Comparison of ENCODE assay signal across 15 mouse cellular contexts in the genomic region with DNA sequence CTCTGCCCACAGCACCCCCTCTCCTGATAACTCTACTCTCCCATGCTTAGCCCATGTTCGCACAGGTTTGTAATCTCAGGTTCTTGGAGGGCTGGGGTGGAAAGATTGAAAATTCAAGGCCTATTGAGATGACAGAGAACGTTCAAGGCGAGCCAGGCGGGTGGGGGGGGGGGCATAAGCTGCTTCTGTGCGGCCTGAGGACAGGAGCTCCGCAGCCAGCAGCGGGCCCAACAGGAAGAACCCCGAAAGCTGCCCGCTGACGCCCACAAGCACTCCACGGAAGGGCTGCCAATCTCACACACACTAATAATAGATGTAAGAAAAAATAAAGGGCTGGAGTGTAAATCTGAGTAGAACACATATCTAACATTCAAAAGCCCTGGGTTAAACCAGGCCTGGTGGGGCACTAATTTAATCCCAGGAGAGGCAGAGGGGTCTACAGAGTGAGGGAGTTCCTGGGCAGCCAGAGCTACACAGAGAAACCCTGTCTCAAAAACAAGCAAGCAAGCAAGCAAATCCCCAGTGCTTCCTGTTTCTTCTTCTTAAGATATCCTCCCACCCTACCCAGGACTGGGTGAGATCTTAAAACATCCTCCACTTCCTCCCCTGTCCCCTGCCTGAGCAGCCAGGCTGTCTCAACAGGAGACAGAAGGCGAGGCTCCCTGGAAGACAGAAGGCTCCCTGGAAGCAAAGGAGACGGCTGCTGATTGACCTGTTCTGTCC. TPM values are rescaled to one million over a fixed set of nuclear protein-coding genes. Genes with fewer than 3 reads are reported as not detected.
A peak's percentile ranks its signal among the peaks of the same experiment; 100 is the strongest.
DNase-seq lines count a peak whose midpoint lies in the region; ATAC-seq and TF ChIP-seq lines count a peak whose summit lies in the region.
"Had no signal": no experiment of that assay in that cellular context is flagged by ENCODE, and none has a peak within 500 bp of the region (broad histone marks: within the 10 kb centered on the region; RNA-seq: fewer than 3 reads in every experiment).

No protein-coding gene starts in this region.

- no peak for TF ChIP-seq CTCF in kidney, postnatal 0 days (IDR thresholded peaks at IDR 0.05; ENCODE audit: low read depth)
- no peak for TF ChIP-seq CTCF in bone marrow, adult 2 months (IDR thresholded peaks at IDR 0.05; ENCODE audit: control insufficient read depth, insufficient read depth, low read length)

- no peak overlapping the region for H3K4me3 ChIP-seq in kidney, postnatal 0 days (replicated peaks; ENCODE audit: low read depth, low read length)
- no peak overlapping the region for H3K4me3 ChIP-seq in bone marrow, adult 2 months (replicated peaks; ENCODE audit: control insufficient read depth, low read depth, low read length)
- H3K4me3 ChIP-seq in macrophage (ENCODE audit: inconsistent target) = no peak overlapping the region
- H3K4me3 ChIP-seq: heart, embryonic 10.5 days; limb, embryonic 12.5 days; myocyte had no signal

- no peak for ATAC-seq in kidney, postnatal 0 days (replicated peaks; ENCODE audit: low FRiP score, low read depth)
- peak; percentile 59 for ATAC-seq in CD4-positive, CD25-positive, alpha-beta regulatory T cell, adult 4 months

- peaks cover 22% of the 10 kb centered on the region for H3K79me2 ChIP-seq in macrophage (ENCODE audit: inconsistent target)

- peaks cover 6% of the 10 kb centered on the region; the same call in 1 of the 2 replicates for H3K36me3 ChIP-seq in kidney, postnatal 0 days (ENCODE audit: insufficient read depth, low read length)
- no peaks in the 10 kb centered on the region for H3K36me3 ChIP-seq in macrophage (ENCODE audit: inconsistent target)

- no peak overlapping the region for H3K4me2 ChIP-seq in kidney, postnatal 0 days (ENCODE audit: low read length)
- H3K4me2 ChIP-seq: limb, embryonic 12.5 days had no signal

- no peaks in the 10 kb centered on the region for H3K27me3 ChIP-seq in kidney, postnatal 0 days (ENCODE audit: insufficient read depth, low read length)

- no peaks in the 10 kb centered on the region for H3K9me3 ChIP-seq in kidney, postnatal 0 days (replicated peaks; ENCODE audit: low read length)
- H3K9me3 ChIP-seq: heart, embryonic 10.5 days; limb, embryonic 12.5 days had no signal

- TF ChIP-seq POLR2A in bone marrow, adult 2 months (IDR thresholded peaks at IDR 0.05; ENCODE audit: borderline replicate concordance, control insufficient read depth, low read depth, low read length) = no peak

- 63% methylated on average over 13 of the region's 13 CpGs for WGBS in kidney, postnatal 0 days
- whole genome bisulfite sequencing in bone marrow, adult 2 months = 7% methylated on average over 13 of the region's 13 CpGs
- WGBS in macrophage (ENCODE audit: missing documents) = 15% methylated on average over 8 of the region's 13 CpGs

- peaks cover 9% of the 10 kb centered on the region for H3K4me1 ChIP-seq in kidney, postnatal 0 days (replicated peaks; ENCODE audit: insufficient read depth, low read length)
- H3K4me1 ChIP-seq in bone marrow, adult 2 months (ENCODE audit: control insufficient read depth, insufficient read depth, low read length) = peaks cover 8% of the 10 kb centered on the region

- H3K27ac ChIP-seq in kidney, postnatal 0 days = no peak overlapping the region
- H3K27ac ChIP-seq in bone marrow, adult 2 months (ENCODE audit: control insufficient read depth, insufficient read depth, low read depth, low read length, poor library complexity) = peak overlapping the region; percentile 55
- peak overlapping the region; percentile 56 for H3K27ac ChIP-seq in macrophage
- H3K27ac ChIP-seq: heart, embryonic 10.5 days; limb, embryonic 12.5 days had no signal

- peak; percentile 11 for DNase-seq in kidney, postnatal 0 days (ENCODE audit: low spot score)
- DNase-seq in kidney, adult 11 months = no peak
- DNase-seq in testis, postnatal 10 days (ENCODE audit: low spot score) = no peak
- no peak for DNase-seq in right cerebral cortex, adult 2 months (ENCODE audit: low spot score in 2 of 2)
- no peak for DNase-seq in cerebellum, adult 9-11 months
- DNase-seq: adrenal gland, postnatal 36 days; kidney, postnatal 14 days; right cerebral cortex, postnatal 4 days had no signal

- H3K9ac ChIP-seq in kidney, postnatal 0 days (ENCODE audit: low read depth, low read length) = no peak overlapping the region
- H3K9ac ChIP-seq: limb, embryonic 12.5 days had no signal

RNA-seq across cellular contexts. Expression of a gene that starts 2.3 kb away (rescaled TPM):
- polyA plus RNA-seq in kidney, postnatal 0 days (2015; fragmentation: Nextera tagmentation; extraction: Ambion mirVana) = 22.8 and 25.7 TPM in 2 replicates
- 10 to 100 TPM; 63.6 to 83.6 TPM for polyA plus RNA-seq in CD4-positive, CD25-positive, alpha-beta regulatory T cell, adult 4 months (2017; shearing (Covaris generic))
- polyA plus RNA-seq in bone marrow, adult 2 months (2011; ENCODE audit: insufficient read depth, insufficient read length, low replicate concordance, missing spikeins) = 24.2 and 39.8 TPM in 2 replicates
- 10 to 100 TPM; 15.7 to 94.0 (median 36.0) TPM for total RNA-seq in macrophage (2018; cell fraction: chromatin; rRNA removed)
- 10 to 100 TPM; 11.6 to 24.5 (median 21.0) TPM for total RNA-seq in macrophage (2018; cell fraction: cytosol; rRNA removed)
- 10 to 100 TPM; 15.3 to 66.7 (median 30.6) TPM for total RNA-seq in macrophage (2018; cell fraction: nucleus; rRNA removed)
- polyA plus RNA-seq in macrophage (2018) = 16.0 to 22.9 TPM (median 16.7 TPM) in 3 replicates

RNA-seq across cellular contexts. Expression of a gene that starts 10.3 kb away (rescaled TPM):
- polyA plus RNA-seq in kidney, postnatal 0 days (2015; fragmentation: Nextera tagmentation; extraction: Ambion mirVana) = 6.5 and 6.7 TPM in 2 replicates
- 10 to 100 TPM; 35.0 to 46.5 TPM for polyA plus RNA-seq in CD4-positive, CD25-positive, alpha-beta regulatory T cell, adult 4 months (2017; shearing (Covaris generic))
- polyA plus RNA-seq in bone marrow, adult 2 months (2011; ENCODE audit: insufficient read depth, insufficient read length, low replicate concordance, missing spikeins) = 10.3 and 25.4 TPM in 2 replicates
- 100 to 1,000 TPM in 2 of 26 experiments, 10 to 100 TPM in 8, 1 to 10 TPM in 8, under 1 TPM in 7, not detected in 1; 0.30 to 176 (median 4.0) TPM for total RNA-seq in macrophage (2018; cell fraction: chromatin; rRNA removed)
- 10 to 100 TPM in 4 of 26 experiments, 1 to 10 TPM in 4, under 1 TPM in 14, not detected in 4; 0.07 to 29.5 (median 0.49) TPM for total RNA-seq in macrophage (2018; cell fraction: cytosol; rRNA removed)
- total RNA-seq in macrophage (2018; cell fraction: nucleus; rRNA removed) = 100 to 1,000 TPM in 3 of 26 experiments, 10 to 100 TPM in 6, 1 to 10 TPM in 12, under 1 TPM in 4, not detected in 1; 0.50 to 126 (median 5.6) TPM
- polyA plus RNA-seq in macrophage (2018) = 0.10 to 0.21 TPM (median 0.17 TPM) in 3 replicates

RNA-seq across cellular contexts. Expression of a gene that starts 10.4 kb away (rescaled TPM):
- polyA plus RNA-seq in kidney, postnatal 0 days (2015; fragmentation: Nextera tagmentation; extraction: Ambion mirVana) = not detected in 2 replicates
- polyA plus RNA-seq in CD4-positive, CD25-positive, alpha-beta regulatory T cell, adult 4 months (2017; shearing (Covaris generic)) = not detected
- polyA plus RNA-seq in bone marrow, adult 2 months (2011; ENCODE audit: insufficient read depth, insufficient read length, low replicate concordance, missing spikeins) = not detected in 2 replicates
- total RNA-seq in macrophage (2018; cell fraction: chromatin; rRNA removed) = not detected
- total RNA-seq in macrophage (2018; cell fraction: cytosol; rRNA removed) = under 1 TPM in 1 of 26 experiments, not detected in 25; 0.74 TPM
- not detected for total RNA-seq in macrophage (2018; cell fraction: nucleus; rRNA removed)
- polyA plus RNA-seq in macrophage (2018) = not detected in 3 replicates
- total RNA-seq: adrenal gland, postnatal 36 days had no signal
- polyA plus RNA-seq: forebrain, embryonic 11.5 days; heart, embryonic 10.5 days; limb, embryonic 12.5 days; myocyte had no signal

RNA-seq across cellular contexts. Expression of a gene that starts 11.9 kb away (rescaled TPM):
- 804 and 864 TPM in 2 replicates for polyA plus RNA-seq in kidney, postnatal 0 days (2015; fragmentation: Nextera tagmentation; extraction: Ambion mirVana)
- polyA plus RNA-seq in CD4-positive, CD25-positive, alpha-beta regulatory T cell, adult 4 months (2017; shearing (Covaris generic)) = 100 to 1,000 TPM; 835 to 936 TPM
- 121 and 204 TPM in 2 replicates for polyA plus RNA-seq in bone marrow, adult 2 months (2011; ENCODE audit: insufficient read depth, insufficient read length, low replicate concordance, missing spikeins)
- 100 to 1,000 TPM in 4 of 26 experiments, 10 to 100 TPM in 22; 18.3 to 159 (median 72.4) TPM for total RNA-seq in macrophage (2018; cell fraction: chromatin; rRNA removed)
- 100 to 1,000 TPM; 243 to 343 (median 284) TPM for total RNA-seq in macrophage (2018; cell fraction: cytosol; rRNA removed)
- total RNA-seq in macrophage (2018; cell fraction: nucleus; rRNA removed) = 100 to 1,000 TPM in 11 of 26 experiments, 10 to 100 TPM in 15; 34.9 to 158 (median 91.0) TPM
- 375 to 413 TPM (median 395 TPM) in 3 replicates for polyA plus RNA-seq in macrophage (2018)

RNA-seq across cellular contexts. Expression of a gene that starts 12.7 kb away (rescaled TPM):
- polyA plus RNA-seq in kidney, postnatal 0 days (2015; fragmentation: Nextera tagmentation; extraction: Ambion mirVana) = 3.5 and 3.9 TPM in 2 replicates
- polyA plus RNA-seq in CD4-positive, CD25-positive, alpha-beta regulatory T cell, adult 4 months (2017; shearing (Covaris generic)) = 100 to 1,000 TPM; 594 to 924 TPM
- polyA plus RNA-seq in bone marrow, adult 2 months (2011; ENCODE audit: insufficient read depth, insufficient read length, low replicate concordance, missing spikeins) = 64.3 and 168 TPM in 2 replicates
- total RNA-seq in macrophage (2018; cell fraction: chromatin; rRNA removed) = 1 to 10 TPM in 17 of 26 experiments, under 1 TPM in 8, not detected in 1; 0.29 to 2.9 (median 1.2) TPM
- total RNA-seq in macrophage (2018; cell fraction: cytosol; rRNA removed) = under 1 TPM in 20 of 26 experiments, not detected in 6; 0.09 to 0.78 (median 0.29) TPM
- total RNA-seq in macrophage (2018; cell fraction: nucleus; rRNA removed) = 1 to 10 TPM in 11 of 26 experiments, under 1 TPM in 13, not detected in 2; 0.29 to 2.9 (median 0.95) TPM
- polyA plus RNA-seq in macrophage (2018) = 0.25 to 0.60 TPM (median 0.41 TPM) in 3 replicates
